Mouse (Mus musculus) left cerebral cortex, adult 18-20 months (tissue): ENCODE measurements around the gene P2rx6. TPM values are rescaled to one million over a fixed set of nuclear protein-coding genes. Genes with fewer than 3 reads are reported as not detected.
"Not testable (repeated sequence)": the region's sequence is repeated elsewhere in the genome, so short reads cannot be mapped to it uniquely, and the experiment has no call there.

Source experiments
- DNase-seq, 2 experiments: peaks; one replicate each; pipeline ENCODE4 v3.0.0; 2021 to 2022; ENCODE audit warnings: low spot score in 2 of 2, mixed read lengths in 1 of 2
- long read RNA-seq, 2 experiments: library from polyadenylated mRNA; stranded (forward); transcript quantifications; one replicate each; pipeline ENCODE4 v2.0.0; 2021
- total RNA-seq, 2 experiments: library from RNA; stranded (reverse); gene quantifications; 2 replicates each; pipeline ENCODE4 v1.2.3; 2021

The P2rx6 gene
- total RNA-seq: 1 to 10 TPM; 1.2 to 1.3 TPM
- long read RNA-seq, experiment 1, partial matches to known transcripts: 1 of 2 reads
- long read RNA-seq, experiment 1, other reads (novel, unspliced or antisense): 1 of 2 reads
- long read RNA-seq, experiment 2, partial matches to known transcripts: 0 of 1 reads
- long read RNA-seq, experiment 2, other reads (novel, unspliced or antisense): 1 of 1 reads

DNA sequence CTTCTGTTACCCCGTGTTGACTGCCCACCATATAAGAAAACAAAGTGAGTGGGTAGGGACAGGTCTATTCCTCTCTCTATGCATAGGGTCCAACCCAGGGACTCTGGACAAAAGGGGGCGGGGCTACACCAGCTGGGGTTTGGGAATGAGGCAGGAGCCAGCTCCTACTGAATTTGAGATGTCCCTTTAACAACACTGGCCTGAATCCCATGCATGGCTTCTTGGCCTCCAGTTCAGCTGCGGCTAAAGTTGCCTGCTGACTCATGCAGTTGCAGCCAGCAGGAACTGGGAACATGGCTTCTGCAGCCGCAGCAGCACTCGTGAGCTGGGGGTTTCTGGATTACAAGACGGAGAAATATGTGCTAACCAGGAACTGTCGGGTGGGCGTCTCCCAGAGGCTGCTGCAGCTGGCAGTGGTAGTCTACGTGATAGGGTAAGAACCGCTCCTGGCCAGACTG is at the start of gene P2rx6:
Gene P2rx6 (plus strand): TSS at position 135 of the 458 bp plus-strand sequence.
- DNase-seq: no peak

DNA sequence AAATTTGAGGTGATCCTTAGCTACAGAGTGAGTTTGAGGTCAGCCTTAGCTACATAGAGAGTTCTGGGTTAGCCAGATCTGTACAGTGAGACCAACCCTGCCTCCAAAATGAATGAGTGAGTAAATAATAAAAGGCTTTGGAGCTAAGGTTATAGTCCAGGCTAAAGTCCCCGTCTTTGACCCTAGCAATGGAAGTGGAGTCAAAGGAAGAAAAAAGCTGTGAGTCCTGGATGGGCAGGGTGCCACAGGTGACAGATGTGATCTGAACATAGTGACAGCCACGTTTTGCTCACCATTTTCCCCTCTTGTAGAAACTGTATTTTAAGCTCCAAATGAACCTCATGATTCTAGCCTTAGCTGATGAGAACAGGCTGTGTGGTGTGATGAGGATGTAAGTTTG is 42.8 kb upstream of the P2rx6 start:
- no peak for DNase-seq

- no peak for DNase-seq
These were observed 37.5 kb upstream of the P2rx6 start for GRCm38 (mm10) chr16:17524156-17524555.

DNA sequence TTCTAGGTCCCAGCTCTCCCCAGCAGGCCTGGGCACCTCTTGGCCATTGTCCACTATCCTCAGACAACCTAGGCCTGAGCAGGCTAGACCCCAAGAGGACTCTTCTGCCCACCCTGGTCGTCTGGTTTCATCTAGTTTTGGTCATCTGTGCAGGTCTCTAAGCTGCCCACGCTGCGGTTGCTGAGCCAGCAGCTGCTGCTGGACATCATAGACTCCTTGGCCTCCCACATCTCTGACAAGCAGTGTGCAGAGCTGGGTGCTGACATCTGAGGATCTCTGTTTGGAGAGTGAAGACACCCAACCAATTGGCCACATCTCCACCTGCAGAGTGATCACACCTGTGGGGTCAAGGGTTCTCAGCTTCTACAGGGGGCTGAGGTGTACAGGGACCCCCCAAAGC is 36.2 kb upstream of the P2rx6 start:
- no peak for DNase-seq

- no peak for DNase-seq
These were observed 35.5 kb upstream of the P2rx6 start for GRCm38 (mm10) chr16:17526223-17526622.

GRCm38 (mm10) chr16:17527606-17528005 is 34.1 kb upstream of the P2rx6 start:
- DNase-seq: no peak

- no peak for DNase-seq
These were observed 33.4 kb upstream of the P2rx6 start for GRCm38 (mm10) chr16:17528276-17528675.

DNA sequence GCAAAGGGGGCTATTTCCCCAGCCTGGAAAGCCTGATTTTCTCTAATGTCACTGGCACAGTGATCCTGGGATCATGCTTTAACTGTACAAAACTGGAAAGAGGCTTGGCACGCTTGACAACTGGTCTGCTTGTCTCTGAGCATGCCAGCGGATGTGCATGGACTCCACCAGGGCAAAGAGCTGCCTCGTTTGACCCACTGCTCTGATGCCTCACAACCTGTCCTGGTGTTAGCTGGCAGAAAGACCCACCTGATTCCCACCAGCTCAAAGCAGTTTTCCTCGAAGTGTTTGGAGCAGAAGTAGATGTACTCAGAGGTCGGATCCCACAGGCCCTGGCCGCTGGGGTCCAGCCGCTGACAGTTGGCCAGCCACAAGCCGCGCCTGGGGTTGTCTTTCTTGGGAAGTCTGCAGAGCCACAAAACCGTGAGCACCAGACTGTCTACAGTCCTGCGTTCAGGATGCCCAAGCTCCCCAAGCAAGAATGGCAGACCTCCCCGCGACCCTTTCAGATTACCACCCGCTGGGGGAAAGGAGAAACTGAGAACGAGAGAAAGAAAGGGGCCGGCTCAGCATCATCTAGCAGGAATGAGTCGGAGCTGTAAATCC is 31.6 kb upstream of the P2rx6 start:
- no peak for DNase-seq

DNA sequence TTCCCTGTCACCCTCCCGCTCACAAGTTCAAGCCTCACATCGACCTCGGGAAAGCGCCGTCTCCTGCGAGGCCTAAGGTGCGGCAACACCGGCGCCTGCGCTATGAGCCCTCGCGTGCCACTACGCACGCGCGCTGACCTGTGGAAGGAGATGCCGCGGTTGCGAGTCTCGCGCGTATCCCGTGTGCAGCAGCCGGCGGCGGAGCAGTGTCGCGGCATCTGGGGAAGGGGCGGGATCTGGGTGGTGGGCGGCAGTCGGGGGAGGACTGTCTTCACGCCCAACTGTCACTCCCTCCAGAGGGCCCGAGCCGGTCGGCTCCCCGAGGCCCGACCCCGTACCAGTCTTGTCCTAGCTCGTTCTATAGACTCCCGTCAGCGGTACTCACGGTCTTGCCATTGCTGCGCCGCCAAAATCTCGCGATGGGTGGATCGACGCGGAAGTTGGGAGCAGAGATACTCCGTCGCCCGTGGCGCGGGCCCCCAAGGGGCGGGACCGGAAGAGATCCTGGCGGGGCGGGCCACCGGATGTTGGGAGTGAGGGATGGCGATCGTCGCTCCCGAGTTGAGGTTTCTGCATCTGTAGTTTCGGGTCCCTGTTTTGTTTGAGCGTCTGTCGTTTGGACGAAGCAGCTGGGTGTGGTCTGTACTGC is 30.9 kb upstream of the P2rx6 start, which contains the start of gene Thap7:
Gene Thap7 (minus strand): TSS at position 497 of the 649 bp plus-strand sequence.
- DNase-seq: peak; percentile 95 to 96

GRCm38 (mm10) chr16:17532271-17532670 is 29.4 kb upstream of the P2rx6 start:
- no peak for DNase-seq

- DNase-seq: no peak
These were observed 28.9 kb upstream of the P2rx6 start for GRCm38 (mm10) chr16:17532676-17533329.

DNA sequence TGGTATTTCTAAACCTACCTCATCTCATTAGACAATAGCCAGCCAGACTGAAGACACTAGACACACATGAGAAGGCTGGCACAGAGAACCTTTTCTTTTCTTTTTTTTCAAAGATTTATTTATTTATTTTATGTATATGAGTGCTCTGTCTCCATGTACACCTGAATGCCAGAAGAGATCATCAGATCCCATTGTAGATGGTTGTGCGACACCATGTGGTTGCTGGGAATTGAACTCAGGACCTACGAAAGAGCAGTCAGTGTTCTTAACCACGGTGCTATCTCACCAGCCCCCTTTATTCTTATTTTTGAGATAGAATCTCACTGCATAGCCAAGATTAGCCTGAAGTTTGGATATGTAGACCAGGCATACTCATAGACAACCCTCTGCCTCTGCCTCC is 25.1 kb upstream of the P2rx6 start:
- DNase-seq: no peak

GRCm38 (mm10) chr16:17542632-17543031 is 19.1 kb upstream of the P2rx6 start:
- no peak for DNase-seq

DNA sequence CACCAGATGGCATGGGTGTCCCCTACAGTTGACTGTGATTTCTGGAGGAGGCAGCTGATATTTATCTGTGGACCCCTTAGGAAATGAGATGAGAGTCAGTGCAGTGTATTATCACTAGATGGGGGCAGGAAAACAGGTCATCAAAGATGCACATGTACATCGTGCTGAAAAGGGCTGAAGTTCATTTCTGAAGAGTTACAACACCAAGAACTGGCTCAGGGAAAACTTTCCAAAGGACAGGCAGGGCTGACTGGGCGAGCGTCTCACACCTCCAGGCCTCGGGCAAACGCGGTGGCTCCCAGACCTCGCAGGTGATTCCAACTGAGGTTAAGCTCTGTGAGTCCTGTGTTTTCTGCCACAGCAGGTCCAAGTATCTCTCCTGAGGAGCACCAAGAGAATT is 8.8 kb upstream of the P2rx6 start:
- DNase-seq: no peak

GRCm38 (mm10) chr16:17553910-17554685 is 7.6 kb upstream of the P2rx6 start:
- no peak for DNase-seq

GRCm38 (mm10) chr16:17554702-17555101 is 7.0 kb upstream of the P2rx6 start:
- not testable (repeated sequence) for DNase-seq

GRCm38 (mm10) chr16:17556180-17556579 is 5.5 kb upstream of the P2rx6 start:
- no peak for DNase-seq

GRCm38 (mm10) chr16:17556907-17557306 is 4.8 kb upstream of the P2rx6 start:
- no peak for DNase-seq

- DNase-seq: peak; percentile 74 to 82
These were observed 3.7 kb upstream of the P2rx6 start for GRCm38 (mm10) chr16:17557947-17558480.

- DNase-seq: no peak
These were observed 2.9 kb upstream of the P2rx6 start for GRCm38 (mm10) chr16:17558811-17559210.
